Mouse (Mus musculus) heart, adult 11 months (tissue): ENCODE measurements at regions not wholly inside any gene's neighbourhood (a gene's known extent, or its start where the extent isn't known, plus 50 kb on each side); places are given as distances from the start of the nearest gene placed in this dataset.

Source experiments
- DNase-seq: peaks from one replicate; pipeline ENCODE4 v3.0.0; 2022

GRCm38 (mm10) chr13:115671685-115672084, 569.9 kb upstream of the Itga1 start:
- no peak for DNase-seq

GRCm38 (mm10) chr13:115669516-115669915, 567.8 kb upstream of the Itga1 start:
- no peak for DNase-seq

GRCm38 (mm10) chr13:115655134-115655533, 553.4 kb upstream of the Itga1 start:
- no peak for DNase-seq

DNA sequence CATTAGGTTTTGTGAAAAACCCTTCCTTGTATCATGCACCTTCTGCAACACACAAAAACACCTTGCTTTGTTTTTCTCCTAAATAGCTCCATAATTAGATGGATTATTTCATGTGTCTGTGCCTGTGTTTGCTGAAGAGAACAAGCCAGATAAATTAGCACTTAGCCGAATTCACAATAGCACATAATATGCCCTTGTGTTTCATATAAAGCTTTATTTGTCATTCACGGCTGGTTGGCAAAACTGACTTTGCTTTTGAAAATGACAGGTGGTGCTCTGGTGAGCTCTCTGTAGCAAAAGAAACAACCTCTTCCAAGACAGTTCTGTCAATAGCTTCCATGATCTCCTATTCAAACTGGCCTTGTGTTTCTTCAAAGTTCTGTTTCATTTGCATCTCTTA, 551.2 kb upstream of the Itga1 start:
- no peak for DNase-seq

DNA sequence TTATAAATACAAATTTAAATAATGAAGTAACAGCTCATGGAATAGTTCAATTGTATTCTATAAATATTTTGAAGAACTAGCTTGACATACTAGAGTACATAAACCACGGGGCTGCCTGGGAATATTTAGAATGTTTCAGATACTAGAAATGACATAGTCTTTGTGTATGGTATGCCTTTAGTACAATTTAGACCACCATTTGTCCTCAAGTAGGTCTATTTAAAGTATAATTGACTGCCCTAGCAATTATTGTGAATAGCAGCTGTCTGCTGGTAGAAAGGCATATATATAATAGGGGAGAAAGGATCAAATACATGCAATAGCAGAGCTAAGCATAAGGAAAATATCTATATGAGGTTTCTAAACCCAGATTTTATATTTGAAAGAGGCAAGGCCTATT, 550.6 kb upstream of the Itga1 start:
- no peak for DNase-seq

DNA sequence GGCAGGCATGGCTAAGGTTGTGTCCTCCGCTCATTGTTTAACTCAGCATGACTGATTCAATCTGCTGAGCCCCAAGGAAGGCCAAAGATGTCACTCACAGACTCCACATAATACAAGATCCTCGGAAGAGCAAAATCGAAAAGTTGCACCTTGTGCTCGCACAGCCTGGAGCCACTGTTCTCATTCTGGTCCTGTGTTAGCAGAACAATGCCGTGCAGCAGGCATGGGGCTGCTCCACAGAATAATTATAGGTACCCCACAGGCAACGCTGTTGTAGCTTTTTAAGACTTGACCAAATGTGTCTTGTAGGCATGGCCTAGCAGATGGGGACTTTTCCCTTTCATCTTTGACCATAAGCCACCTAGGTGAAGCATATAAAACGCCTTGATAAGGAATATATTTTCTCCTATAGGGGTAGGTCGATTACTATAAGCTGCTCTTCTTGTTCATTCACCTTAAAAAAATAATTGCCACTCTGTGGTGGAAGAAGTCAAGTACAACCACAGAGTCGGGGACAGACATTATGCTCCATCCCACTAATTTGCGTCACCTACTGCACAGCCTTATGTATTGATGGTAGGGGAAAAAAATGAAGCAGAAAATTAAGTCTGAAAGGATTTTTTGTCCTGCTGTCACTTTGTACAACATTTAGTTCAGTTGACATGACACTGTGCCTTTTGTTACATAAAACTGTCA, 529.8 kb upstream of the Itga1 start:
- no peak for DNase-seq

DNA sequence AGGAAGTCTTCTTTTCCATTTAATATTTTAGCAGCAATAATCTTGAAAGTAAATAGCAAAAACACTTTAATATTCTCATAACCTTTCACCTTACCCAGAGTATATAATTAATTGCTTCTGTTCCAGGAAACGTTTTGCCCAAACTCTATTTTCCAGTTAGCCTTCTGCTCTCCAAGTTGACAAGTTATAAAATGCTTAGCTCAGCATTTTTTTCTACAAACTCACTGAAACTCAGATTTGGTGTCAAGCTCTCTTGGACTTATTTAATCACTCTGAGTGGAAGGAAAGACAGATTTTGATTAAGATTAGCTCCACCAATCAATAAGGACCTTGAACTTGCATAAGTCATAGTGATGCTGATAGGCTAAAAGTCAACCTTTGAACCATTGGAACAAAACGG, 528.8 kb upstream of the Itga1 start:
- no peak for DNase-seq

- no peak for DNase-seq
Measured at GRCm38 (mm10) chr13:115613174-115613573, 511.4 kb upstream of the Itga1 start.

DNA sequence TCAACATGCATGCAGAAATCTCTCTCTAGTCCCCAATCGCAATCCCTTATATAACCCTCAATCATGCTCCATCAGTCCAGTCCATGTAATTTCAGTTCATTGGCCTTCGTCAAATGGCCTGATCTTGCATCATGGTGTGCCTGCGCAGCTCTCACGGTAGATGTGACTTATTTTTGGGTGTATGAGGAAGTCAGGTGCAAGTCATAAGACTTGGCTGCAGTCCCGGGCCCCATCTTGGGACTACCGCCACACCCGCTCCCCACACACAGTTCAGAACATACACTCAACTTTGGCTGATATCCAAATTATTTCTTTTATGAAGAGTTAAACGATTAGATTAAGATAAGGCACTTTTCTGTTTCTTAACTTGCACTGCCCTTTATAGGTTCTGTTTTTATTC, 504.7 kb upstream of the Itga1 start:
- no peak for DNase-seq

- DNase-seq: no peak
Measured at GRCm38 (mm10) chr13:115595126-115595671, 493.4 kb upstream of the Itga1 start.

DNA sequence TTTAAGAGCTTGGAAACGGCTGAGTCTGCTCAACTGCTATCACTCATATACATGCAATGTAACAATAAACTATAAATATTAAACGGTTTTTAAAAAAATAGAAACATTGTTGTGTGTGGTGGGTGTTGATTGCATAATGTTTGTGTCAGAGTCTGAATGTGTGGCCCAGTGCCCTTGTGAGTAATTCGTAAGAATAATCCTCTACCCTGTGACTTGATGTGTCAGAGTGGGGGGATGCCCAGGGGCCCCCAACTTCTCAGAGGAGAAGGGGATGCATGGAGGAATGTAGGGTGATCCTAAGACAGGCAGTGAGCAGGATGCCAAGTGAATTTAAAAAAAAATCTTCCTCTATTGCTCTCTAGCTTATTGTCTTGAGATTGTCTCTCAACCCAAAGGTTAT, 474.2 kb upstream of the Itga1 start:
- DNase-seq: peak; percentile 75

DNA sequence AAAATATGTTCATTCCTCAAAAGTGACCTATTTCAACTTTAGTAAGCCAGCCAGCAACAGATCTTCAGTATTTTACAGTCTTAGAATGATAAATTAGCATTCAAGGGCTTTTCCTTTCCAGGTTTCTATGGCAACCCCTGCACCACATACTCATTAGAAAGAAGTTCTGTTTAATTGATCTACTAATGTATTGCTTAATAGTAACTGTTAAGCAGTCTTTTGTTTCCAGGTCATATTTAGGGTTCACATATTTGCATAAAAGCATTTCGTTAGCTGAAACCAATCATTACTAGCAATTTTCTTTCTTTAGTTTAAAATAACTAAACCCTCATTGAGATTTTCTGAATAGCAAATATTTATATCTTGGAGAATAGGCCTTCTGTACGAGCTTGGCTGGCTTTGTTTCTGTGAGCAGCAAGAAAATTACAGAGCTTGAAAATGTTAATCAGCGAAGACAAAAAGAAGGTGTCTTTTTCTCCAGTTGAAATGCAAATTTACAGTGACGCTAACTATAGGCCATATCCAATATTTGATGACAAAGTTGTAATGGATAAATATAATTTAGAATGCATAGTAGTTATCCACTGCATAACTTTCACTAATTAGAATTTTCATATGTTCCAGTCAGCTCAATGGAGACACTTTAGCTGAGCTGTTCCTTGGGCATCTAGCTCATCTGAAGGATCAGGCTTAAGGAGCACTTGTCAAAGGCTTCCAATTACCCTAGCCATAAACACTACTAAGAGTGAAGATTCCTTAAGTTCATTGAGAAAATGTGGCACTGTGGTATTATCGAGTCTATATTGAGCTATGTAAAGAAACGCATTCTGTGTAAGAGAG, 473.5 kb upstream of the Itga1 start:
- no peak for DNase-seq

DNA sequence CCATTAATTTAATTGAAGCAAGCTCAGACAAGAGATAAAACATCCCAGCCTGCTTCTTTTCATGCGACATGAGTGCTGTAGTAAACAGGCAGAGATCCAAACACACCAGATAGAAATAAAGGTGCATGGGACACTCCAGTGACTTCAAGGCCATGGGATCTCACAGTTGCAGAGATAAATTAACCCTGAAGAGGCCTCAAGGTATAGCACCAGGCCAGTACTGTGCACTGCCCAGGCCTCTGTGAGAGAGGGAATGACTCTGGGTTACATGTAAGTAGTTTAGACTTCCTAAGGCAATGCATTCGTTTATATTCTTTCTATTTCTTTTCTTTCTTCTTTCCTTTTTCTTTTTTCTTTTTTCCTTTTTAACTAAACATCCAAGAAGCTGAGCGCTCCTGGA, 439.4 kb upstream of the Itga1 start:
- DNase-seq: no peak

- no peak for DNase-seq
Measured at GRCm38 (mm10) chr13:115535900-115536299, 434.1 kb upstream of the Itga1 start.

DNA sequence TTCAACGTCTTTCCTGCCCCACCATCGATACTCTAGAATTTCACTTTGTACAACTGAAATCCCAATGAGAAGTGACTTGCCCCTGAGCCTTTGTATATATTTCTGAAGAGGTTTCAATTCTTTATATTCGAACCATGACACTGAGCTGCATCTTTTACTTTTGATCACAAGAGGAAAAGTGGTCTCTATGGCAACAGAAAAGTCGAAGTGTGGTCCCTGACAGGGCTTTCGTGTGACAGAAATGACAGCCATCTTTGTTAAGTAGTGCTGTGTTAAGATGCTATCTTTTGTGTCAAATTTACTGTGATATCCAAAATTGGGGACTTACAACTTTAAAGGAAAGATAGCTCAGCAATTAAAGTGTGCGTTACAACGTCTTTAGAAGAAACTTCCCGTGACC, 412.1 kb upstream of the Itga1 start:
- no peak for DNase-seq

GRCm38 (mm10) chr13:115512214-115512613, 410.4 kb upstream of the Itga1 start:
- DNase-seq: no peak

- DNase-seq: peak; percentile 40
Measured at GRCm38 (mm10) chr13:115508646-115509045, 406.9 kb upstream of the Itga1 start.

DNA sequence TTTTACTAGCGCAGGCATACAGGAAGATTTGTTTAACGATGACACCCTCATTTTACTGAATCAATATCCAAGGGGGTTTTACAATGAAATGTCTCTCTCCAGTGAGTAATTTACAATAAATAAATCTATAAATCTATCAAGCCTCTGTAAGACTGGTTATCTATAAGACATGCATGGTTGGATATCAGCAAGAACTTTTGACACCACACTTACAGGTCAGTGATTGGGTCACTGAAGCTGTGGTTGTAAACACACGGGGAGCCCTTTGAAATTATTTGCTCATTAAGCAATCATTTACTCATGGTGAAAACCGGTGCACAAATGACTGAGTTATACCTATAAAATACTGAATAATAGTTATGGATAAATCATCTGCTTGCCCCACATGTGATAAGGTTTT, 392.6 kb upstream of the Itga1 start:
- DNase-seq: no peak

DNA sequence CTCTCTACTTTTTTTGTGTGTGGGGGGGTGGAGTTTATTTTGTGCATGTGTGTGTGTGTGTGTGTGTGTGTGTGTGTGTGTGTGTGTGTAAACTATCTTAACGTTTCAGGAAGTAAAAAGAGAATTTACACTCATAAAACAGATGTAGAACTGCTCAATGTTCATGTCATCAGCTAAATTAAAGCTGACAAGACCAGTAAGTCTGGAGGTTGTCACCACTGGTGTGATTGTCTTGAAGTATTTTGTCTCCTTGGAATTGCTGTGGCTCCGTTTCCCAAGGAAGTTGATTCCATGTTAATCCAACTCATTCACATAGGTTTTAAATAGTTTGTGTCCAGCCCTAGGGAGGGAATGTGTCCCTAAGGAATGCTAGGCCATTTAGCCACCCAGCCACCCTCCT, 374.1 kb upstream of the Itga1 start:
- no peak for DNase-seq

GRCm38 (mm10) chr13:115465689-115466088, 363.9 kb upstream of the Itga1 start:
- no peak for DNase-seq

DNA sequence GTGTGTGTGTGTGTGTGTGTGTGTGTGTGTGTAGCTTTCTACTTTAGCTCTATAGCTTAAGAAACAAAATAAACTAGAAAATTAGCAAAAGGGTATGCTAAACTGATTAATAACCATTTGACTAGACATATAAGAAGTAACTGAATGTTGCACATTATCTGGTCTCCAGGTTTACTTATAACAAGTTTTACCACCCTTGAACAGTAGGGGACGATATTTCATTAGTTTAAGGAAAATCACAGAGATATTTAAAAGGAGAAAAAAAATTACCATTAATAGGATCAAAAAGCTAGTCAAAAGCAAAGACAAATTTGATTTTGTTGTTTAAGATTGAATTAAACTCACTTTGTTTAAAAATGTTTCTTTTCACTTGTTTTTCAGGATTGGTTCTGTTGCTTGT, 349.5 kb upstream of the Itga1 start:
- no peak for DNase-seq

DNA sequence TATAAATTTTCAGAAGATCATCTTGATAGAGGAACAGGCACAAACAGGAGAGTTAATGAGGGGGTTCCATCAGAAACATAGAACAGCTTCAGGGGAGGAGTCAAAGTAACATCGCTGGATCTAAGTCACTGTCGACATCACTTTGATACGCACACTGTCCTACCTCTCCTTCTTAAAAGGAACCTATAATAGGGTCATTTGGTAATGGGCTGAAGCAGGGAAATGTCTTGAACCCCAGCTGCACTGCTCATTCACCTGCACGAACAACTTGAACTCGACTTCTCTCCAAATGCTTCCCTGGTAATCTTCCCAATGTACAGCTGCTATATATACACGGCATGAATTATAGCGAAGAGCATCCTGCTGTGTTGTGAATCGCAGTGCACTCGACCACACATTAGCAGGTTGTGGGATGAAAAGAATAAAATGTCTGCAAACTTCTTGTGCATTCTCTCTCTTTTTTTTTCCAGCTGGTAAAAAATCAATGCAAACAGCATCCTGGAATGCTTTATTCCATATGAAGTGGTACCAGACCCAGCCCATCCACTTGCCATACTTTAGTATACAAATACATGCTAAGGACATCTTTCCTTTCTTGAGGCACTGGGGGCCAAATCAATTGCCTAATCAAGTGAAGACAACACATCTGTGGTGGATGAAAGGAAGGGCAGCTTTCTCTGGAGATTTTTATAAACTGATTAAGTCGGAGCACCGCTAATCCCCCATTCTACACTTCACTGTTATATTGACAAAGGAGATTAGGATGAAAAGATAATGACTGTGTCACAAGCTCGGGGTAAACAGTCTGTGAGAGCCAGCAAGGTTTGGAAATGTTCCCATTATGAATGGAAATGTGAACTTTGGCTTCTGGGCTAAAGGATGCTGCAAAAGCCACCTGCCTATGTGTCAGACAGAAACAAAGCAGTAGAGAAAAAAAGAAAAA, 325.6 kb upstream of the Itga1 start:
- DNase-seq: no peak
